Mouse (Mus musculus) neural tube, embryonic 12.5 days (tissue): ENCODE results near the gene Ing2. TPM values are rescaled to one million over a fixed set of nuclear protein-coding genes. Genes with fewer than 3 reads are reported as not detected.

ENCODE experiments used
- ATAC-seq: fragments of 200-750 bp; cut with Nextera tagmentation; 2 replicates; pipeline ENCODE4 v1.8.0; 2017; ENCODE audit warnings: low read depth, mild to moderate bottlenecking, moderate TSS enrichment, moderate library complexity; ENCODE audit not compliant: low FRiP score
- H3K27ac ChIP-seq: fragments of 300-500 bp; sonication (generic); 2 replicates; pipeline ENCODE4 v1.5.1; 2016
- H3K27me3 ChIP-seq: fragments of 300-500 bp; sonication (generic); replicated peaks from 2 replicates; pipeline ENCODE4 v1.6.1; 2016; ENCODE audit warnings: mild to moderate bottlenecking
- H3K36me3 ChIP-seq: fragments of 300-500 bp; sonication (generic); 2 replicates; pipeline ENCODE4 v1.6.1; 2016; ENCODE audit warnings: mild to moderate bottlenecking
- H3K4me1 ChIP-seq: fragments of 300-500 bp; sonication (generic); 2 replicates; pipeline ENCODE4 v1.6.1; 2016
- H3K4me2 ChIP-seq: fragments of 300-500 bp; sonication (generic); replicated peaks from 2 replicates; pipeline ENCODE4 v1.6.1; 2016; ENCODE audit warnings: mild to moderate bottlenecking
- H3K4me3 ChIP-seq: fragments of 300-500 bp; sonication (generic); 2 replicates; pipeline ENCODE4 v1.5.1; 2016
- H3K9ac ChIP-seq: fragments of 300-500 bp; sonication (generic); 2 replicates; pipeline ENCODE4 v1.6.1; 2016; ENCODE audit warnings: mild to moderate bottlenecking
- H3K9me3 ChIP-seq: fragments of 300-500 bp; sonication (generic); 2 replicates; pipeline ENCODE4 v1.6.1; 2016; ENCODE audit warnings: mild to moderate bottlenecking
- WGBS: fragments of 180-500 bp; shearing (Covaris S2); methylation state at CpG from one replicate; pipeline ENCODE4 v1.1.7; 2016; 5-methylcytosine and 5-hydroxymethylcytosine counted together
- polyA plus RNA-seq: library from polyadenylated mRNA; unstranded; fragments of >200 nt; fragmentation: Nextera tagmentation; extraction: Ambion mirVana; gene quantifications from 2 replicates; pipeline ENCODE4 v1.2.1, GENCODE M21; 2016

Ing2 gene
- polyA plus RNA-seq, 1 experiment from 2014 or later = 15.5 TPM

DNA sequence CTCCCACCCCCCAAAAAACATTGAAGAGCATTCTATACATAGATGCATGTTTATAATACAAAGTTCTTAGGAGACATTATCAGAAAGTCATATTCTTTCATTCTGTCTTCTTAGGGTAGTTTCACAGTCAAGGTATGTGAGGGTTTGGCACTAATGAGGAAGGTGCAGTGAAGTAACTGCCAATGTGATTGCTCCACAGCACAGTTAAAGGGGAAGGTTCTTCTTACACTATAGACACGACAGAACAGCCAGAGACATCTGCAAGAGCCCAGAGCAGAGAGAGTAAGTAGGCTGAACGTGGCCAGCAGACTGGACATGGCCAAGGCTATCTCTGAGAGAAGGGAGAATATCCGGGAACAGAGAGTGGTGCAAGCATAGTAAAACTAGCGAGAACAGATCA, 38.2 kb downstream of the Ing2 start:
- no peak overlapping the region for H3K27ac ChIP-seq
- H3K4me3 ChIP-seq = no peak overlapping the region
- no peaks in the 10 kb centered on the region for H3K36me3 ChIP-seq
- H3K9me3 ChIP-seq = 0 out of 2 replicates have a peak, but pooled peaks cover 7% of the 10 kb centered on the region
- H3K9ac ChIP-seq = no peak overlapping the region
- 69% methylated on average over 4 of the region's 4 CpGs for WGBS
- H3K27me3 ChIP-seq = no peaks in the 10 kb centered on the region
- no peaks in the 10 kb centered on the region for H3K4me1 ChIP-seq
- no peak overlapping the region for H3K4me2 ChIP-seq
- no peak for ATAC-seq

DNA sequence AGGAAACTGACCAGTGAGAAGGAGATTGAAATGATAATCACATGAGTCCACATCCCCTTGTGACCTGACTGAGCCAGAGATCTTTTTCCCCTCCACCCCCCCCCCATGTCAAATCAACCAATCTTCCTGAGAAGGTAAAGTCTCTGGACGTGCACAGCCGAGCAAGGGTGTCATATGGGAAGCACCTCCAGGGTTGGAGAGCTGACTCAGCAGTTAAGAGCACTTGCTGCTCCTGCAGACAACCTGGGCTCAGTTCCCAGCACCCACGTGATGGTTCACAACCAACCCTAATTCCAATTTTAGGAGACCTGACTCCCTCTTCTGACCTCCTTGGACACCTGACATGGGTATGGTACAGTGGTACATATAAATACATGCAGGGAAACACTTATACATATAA, 39.3 kb downstream of the Ing2 start:
- no peaks in the 10 kb centered on the region for H3K4me1 ChIP-seq
- 63% methylated on average over 3 of the region's 3 CpGs for WGBS
- no peak for ATAC-seq

DNA sequence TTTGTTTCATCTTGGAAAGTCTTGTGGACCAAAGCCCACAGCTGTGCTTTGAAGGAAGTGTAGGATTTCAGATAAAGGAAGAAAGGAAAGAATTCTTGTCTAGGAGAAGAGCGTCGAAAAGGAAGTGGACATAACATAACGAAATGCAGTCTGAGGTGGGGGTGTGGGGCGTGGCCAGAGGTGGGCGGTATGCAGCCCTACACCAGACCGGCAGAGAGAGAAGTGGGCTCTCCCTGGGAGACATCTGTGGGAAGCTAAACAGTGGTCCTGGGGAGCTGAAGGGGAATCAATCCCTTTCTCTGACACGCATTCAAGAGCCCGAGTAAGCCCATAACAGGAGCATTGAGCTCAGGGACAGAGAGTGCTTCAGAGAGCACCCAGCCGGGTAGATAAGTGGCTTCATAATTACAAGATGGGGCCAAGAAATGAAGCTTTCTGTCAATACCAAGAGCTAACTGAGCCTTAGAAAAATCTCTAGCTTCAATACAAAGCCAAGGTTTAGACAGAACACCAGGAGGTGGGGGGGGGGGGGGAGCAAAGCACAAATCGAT, 40.5 kb downstream of the Ing2 start:
- no peaks in the 10 kb centered on the region for H3K4me1 ChIP-seq
- 0 out of 2 replicates have a peak, but pooled peaks cover 7% of the 10 kb centered on the region for H3K9me3 ChIP-seq
- no peak overlapping the region for H3K27ac ChIP-seq
- H3K27me3 ChIP-seq = no peaks in the 10 kb centered on the region
- H3K36me3 ChIP-seq = no peaks in the 10 kb centered on the region
- ATAC-seq = no peak
- 61% methylated on average over 10 of the region's 10 CpGs for WGBS
- no peak overlapping the region for H3K4me3 ChIP-seq
- H3K9ac ChIP-seq = no peak overlapping the region
- H3K4me2 ChIP-seq = no peak overlapping the region

More for the DNA sequence above, 39.3 kb downstream of the Ing2 start:
- H3K27me3 ChIP-seq = no peaks in the 10 kb centered on the region
- H3K9me3 ChIP-seq = 0 out of 2 replicates have a peak, but pooled peaks cover 2% of the 10 kb centered on the region
- no peak overlapping the region for H3K27ac ChIP-seq
- no peaks in the 10 kb centered on the region for H3K36me3 ChIP-seq
- no peak overlapping the region for H3K4me3 ChIP-seq
- H3K9ac ChIP-seq = no peak overlapping the region
- H3K4me2 ChIP-seq = no peak overlapping the region

DNA sequence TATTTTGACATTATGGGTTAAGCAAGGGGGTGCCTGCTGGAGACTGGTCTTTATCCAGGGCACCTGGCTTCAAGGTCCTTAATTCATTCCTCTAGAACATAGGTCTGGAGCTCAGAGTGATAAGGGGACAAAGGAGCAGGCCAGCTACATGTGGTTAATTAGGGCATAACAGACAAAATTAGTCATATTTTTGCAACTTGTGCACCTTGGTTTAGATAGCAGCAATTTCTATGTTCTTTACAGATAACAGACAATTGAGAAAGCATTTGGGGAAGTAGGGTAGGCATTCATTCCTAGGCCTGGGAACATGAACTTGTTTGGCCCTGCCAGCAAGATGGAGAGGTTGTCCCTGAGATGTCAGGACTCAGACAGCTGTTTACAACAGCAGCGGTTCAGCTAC, 54.2 kb downstream of the Ing2 start:
- H3K4me2 ChIP-seq = no peak overlapping the region
- H3K27ac ChIP-seq = no peak overlapping the region
- H3K9ac ChIP-seq = no peak overlapping the region
- H3K36me3 ChIP-seq = no peaks in the 10 kb centered on the region
- H3K27me3 ChIP-seq = no peaks in the 10 kb centered on the region
- H3K9me3 ChIP-seq = peaks cover 7% of the 10 kb centered on the region; the same call in 1 of the 2 replicates
- ATAC-seq = no peak
- no peaks in the 10 kb centered on the region for H3K4me1 ChIP-seq
- H3K4me3 ChIP-seq = no peak overlapping the region
- WGBS = 100% methylated on average over 1 of the region's 1 CpGs

Other genes starting within 250 kb of the Ing2 start
- 35.7 and 44.0 TPM in 2 replicates for gene Stox2, start 229.2 kb downstream of the Ing2 start, polyA plus RNA-seq
- 46.2 and 47.0 TPM in 2 replicates for gene Trappc11, start 142.1 kb downstream of the Ing2 start, polyA plus RNA-seq
- 37.6 and 38.9 TPM in 2 replicates for gene Rwdd4a, start 141.9 kb downstream of the Ing2 start, polyA plus RNA-seq
- 43.3 and 45.1 TPM in 2 replicates for gene Cdkn2aip, start 38.4 kb upstream of the Ing2 start, polyA plus RNA-seq
- not detected in 2 replicates for gene Cldn24, start 146.6 kb upstream of the Ing2 start, polyA plus RNA-seq
- not detected in 2 replicates for gene Cldn22, start 148.9 kb upstream of the Ing2 start, polyA plus RNA-seq